Mouse (Mus musculus): ENCODE measurements around the gene Ss18l2. TPM values are rescaled to one million over a fixed set of nuclear protein-coding genes. Genes with fewer than 3 reads are reported as not detected.

Gene Ss18l2
- 10 to 100 TPM; 73.2 to 84.3 TPM for total RNA-seq (2021)

GRCm38 (mm10) chr9:121709898-121710583 lies at the start of gene Ss18l2:
TSS of gene Ss18l2 (plus strand) at chr9:121710329.
- peak; percentile 96 for DNase-seq

DNA sequence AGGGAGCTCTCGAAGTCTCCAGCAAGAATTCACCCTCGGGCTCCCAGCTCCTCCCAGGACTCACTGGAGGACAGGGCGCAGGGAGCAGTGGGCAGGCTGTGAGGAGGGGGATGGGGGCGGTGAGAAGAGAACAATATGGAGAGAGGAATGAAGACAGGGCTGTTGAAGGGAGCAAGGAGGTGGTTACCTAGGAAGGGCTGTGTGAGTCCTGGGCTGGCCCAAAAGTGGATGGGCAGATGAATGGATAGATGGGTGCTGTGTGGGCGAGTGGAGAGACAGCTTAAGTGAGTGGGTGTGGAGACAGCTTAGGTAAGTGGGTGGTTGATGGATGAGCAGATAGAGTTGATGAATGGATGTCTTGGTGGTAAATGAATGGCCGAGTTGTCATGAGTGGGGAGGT lies 46.7 kb upstream of the Ss18l2 start:
- DNase-seq = no peak

- DNase-seq = no peak
Measured at GRCm38 (mm10) chr9:121664104-121664503, 46.0 kb upstream of the Ss18l2 start.

DNA sequence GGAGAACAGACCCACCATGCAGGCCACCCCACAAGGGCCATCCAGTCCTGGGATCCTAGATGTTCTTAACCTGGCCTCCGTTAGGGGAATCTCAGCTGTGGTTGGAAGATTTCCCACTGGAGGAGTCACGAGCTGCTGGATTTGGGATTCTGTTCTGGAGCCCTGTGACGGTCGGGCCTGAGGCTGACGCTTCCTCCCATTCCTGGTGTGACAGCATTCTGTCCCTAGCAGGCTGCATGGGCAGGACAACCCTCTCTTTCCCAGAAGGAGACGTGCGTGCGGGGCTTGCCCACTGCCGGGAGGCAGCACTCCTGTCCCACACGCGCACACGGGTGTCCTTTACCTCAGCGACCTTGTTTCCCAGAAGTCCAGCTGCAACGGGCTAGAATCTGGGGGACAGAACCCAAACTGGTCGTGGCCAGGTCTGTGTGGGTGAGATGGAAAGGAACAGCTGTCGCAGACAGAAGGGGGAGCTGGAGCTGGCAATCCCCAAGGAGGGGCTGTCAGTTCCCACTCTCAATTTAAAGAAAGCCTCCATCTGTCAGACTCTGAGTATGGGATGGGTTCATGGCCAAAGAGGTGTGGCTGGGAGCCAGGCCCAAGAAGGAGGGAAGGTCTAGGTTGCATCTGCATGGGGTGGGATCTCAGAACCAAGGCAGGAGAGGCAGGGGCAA lies 43.0 kb upstream of the Ss18l2 start:
- no peak for DNase-seq

DNA sequence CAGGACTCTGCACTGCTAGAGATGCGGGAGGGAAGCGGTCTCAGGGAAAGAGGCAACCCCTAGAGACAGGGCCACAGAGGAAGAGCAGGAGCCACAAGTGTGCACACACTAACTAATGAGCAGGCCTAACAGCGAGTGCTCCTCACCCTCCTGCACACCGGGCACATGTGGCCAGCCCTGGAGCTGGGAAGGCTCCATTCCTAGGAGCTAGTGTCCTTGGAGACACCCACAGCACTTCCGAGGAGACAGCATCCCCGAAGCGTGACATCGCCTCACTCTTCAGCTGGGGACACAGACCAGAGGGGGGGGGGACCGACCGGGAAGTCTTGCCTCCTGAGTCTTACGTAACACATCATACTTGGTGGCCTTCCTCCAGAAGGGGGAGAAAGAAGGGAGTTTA lies 42.3 kb upstream of the Ss18l2 start:
- no peak for DNase-seq

- peak in 1 of 2 experiments; percentile 37 for DNase-seq
Measured at GRCm38 (mm10) chr9:121669348-121669791, 40.8 kb upstream of the Ss18l2 start.

DNA sequence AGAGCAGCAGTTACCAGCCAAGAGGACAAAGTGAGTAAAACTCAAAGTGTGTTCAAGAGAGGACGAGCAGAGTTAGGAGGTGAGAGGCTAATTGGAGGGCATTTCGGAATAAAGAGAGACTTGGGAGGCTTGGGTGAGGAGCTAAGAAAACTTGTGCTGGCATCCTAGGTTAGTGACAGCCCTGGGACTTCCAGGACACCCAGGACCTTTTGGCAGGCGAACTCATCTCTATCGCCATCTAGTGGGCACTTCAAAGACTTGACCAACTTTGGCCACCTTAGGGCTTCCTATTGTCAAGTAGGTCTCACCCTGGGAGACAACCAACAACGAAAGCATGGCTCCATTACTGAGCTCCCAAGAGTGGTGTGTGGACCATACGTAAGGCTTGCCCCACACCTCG lies 38.8 kb upstream of the Ss18l2 start:
- no peak for DNase-seq

DNA sequence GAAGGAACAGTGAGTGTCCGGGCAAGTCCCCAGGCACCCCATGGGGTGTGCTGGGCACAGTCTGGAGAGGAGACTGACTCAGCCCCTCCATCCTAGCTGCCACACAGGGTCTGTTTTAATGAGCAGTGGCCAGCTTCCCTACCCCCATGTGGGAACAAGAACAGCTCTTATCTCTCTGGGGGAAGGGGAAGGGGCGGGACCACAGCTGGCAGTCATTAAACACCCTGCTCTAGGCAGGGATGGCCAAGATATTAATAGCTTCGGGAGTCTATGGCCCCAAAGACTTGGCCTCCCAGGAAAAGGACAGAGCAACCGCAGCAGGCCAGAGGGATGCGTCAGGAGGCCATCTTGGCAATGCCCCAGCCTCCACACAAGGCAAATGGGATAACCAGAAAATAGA lies 37.8 kb upstream of the Ss18l2 start:
- no peak for DNase-seq

GRCm38 (mm10) chr9:121673716-121674115 lies 36.4 kb upstream of the Ss18l2 start:
- no peak for DNase-seq

GRCm38 (mm10) chr9:121675011-121675410 lies 35.1 kb upstream of the Ss18l2 start:
- DNase-seq = no peak

- no peak for DNase-seq
Measured at GRCm38 (mm10) chr9:121675556-121675955, 34.6 kb upstream of the Ss18l2 start.

- no peak for DNase-seq
Measured at GRCm38 (mm10) chr9:121677069-121677468, 33.1 kb upstream of the Ss18l2 start.

DNA sequence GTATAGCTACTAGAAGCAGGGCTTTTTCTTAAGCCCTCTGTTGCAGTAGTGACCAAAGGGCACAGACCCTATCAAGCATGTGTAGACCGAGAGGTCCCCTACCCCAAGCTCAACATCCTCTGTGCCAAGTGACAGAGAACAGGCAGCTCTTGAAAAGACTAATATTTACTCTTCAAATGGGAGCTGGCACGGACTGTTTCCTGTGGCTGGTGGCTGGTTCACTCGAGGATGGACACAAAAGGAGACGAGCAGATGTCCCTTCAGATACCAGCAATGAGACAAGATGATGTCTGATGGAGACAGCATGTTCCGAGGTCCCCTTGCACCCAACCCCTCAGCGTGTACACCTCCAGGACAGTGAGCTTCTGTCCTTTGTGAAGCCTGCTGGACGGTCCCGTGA lies 32.7 kb upstream of the Ss18l2 start:
- no peak for DNase-seq

DNA sequence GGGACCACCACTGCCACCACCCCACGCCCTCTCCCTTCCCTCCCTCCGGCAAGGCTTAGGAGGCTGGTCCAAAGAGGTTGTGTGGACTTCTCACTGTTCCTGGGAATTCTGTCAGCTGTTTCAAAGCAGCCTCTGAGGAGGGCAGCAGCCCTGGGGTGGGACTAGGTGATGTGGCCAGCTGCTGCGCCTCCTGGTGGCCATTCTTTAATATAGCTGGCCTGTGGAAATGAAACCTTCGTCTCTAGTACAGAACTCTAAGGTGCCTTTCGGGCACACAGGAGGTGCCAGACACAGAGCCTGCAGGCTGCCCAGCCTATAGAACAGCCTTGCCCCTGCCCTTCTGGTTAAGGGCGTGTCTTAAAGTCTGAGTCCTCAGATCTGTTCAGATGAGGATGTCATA lies 30.6 kb upstream of the Ss18l2 start:
- no peak for DNase-seq

DNA sequence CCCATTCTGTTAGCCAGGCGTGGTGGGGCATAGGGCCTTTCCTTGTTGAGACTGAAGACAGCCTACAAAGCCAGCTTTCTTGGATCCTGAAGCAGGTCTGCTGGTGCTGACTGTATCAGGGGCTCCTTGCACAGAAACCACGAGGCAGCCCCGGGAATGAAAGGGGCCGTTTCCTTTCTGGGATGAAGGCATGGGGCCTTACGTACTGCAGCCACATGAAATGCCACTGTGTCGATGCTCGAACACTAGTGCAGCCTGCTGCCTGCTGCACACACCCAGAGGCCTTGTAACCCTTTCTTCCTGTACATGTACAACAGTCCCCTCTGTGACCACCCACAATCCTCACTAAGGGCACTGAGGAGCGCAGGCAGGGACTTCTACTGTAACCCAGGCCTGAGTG lies 28.9 kb upstream of the Ss18l2 start:
- DNase-seq = no peak

DNA sequence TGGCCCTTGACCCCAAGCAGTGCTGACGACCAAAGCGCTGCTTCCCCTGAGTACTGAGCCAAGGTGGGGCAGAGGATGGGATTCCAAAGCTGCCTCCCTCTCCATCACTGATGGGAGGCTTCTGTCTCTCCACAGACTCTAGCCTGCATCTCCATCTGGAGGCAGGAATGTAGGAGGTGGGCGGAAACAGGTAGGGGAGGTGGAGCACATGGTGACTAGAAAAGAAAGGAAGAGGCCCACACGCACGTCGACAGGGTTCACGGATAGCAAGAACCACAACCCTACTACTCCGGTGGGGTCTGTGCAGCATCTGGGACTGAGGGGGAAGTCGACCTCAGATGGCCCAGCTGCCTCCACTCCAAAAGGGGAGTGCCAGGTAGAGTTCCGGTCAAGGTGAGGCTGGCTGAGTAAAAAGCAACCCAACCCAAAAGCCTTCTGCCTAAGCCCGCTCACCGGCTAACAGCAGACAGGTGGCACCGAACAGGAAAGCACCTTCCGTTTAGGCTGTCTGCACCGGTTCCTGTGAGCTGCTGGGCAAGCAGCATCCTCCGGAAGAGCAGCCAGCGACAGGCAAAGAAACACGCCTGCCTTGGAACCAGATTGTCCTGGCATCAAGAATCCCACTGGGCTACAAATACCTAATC lies 28.0 kb upstream of the Ss18l2 start:
- DNase-seq = no peak

DNA sequence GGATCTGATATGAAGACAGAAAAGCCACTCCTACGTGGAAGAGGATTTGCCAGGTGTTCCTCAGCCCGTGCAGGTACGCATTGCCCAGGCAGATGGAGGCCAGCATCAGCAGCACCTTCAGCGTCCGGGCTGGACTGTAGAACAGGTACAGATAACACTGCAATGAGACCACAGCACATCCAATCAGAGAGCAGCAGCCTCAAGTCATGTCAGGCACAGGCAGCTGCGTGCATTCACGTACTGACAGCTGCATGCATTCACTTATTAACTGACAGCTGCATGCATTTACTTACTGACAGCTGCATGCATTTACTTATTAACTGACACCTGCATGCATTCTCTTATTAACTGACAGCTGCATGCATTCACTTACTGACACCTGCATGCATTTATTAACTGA lies 25.4 kb upstream of the Ss18l2 start:
- no peak for DNase-seq

GRCm38 (mm10) chr9:121690200-121690651 lies 19.9 kb upstream of the Ss18l2 start:
- DNase-seq = peak; percentile 66 to 73

DNA sequence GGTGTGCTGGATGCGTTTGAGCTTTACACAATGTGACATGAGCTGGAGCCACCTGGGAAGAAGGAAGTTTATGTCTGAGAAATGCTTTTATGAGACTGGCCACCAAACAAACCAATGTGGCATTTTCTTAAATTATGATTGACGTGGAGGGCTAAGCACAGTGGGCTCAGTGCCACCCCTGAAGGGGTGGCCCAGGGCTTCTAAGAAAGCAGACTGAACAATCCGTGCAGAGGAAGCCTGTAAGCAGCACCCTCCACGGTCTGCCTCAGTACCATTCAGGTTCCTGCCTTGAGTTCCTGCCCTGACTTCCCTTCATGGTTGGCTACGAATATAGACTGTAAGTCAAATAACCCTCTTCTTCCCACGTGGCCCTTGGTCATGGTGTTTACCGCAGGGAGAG lies 19.4 kb upstream of the Ss18l2 start:
- DNase-seq = no peak

- no peak for DNase-seq
Measured at GRCm38 (mm10) chr9:121694736-121695135, 15.4 kb upstream of the Ss18l2 start.

DNA sequence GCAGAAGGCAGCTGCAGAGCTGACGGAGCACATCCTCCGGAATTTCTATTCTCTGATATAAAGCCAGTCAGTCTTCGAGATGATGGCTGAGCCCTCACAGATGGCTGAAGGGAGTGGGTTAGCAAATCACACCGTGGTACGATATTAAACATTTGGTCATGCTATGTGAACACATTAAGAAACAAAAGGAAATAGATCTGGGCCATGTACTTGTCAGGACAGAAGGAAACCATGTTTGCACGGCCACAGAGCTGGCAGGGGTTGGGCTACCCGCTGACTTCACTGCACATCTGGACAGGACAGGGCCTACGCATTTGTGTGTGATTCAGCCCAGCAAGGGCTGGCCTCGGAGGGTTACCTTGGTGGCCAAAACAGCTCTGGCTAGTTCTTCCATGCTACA lies 13.5 kb upstream of the Ss18l2 start:
- no peak for DNase-seq

DNA sequence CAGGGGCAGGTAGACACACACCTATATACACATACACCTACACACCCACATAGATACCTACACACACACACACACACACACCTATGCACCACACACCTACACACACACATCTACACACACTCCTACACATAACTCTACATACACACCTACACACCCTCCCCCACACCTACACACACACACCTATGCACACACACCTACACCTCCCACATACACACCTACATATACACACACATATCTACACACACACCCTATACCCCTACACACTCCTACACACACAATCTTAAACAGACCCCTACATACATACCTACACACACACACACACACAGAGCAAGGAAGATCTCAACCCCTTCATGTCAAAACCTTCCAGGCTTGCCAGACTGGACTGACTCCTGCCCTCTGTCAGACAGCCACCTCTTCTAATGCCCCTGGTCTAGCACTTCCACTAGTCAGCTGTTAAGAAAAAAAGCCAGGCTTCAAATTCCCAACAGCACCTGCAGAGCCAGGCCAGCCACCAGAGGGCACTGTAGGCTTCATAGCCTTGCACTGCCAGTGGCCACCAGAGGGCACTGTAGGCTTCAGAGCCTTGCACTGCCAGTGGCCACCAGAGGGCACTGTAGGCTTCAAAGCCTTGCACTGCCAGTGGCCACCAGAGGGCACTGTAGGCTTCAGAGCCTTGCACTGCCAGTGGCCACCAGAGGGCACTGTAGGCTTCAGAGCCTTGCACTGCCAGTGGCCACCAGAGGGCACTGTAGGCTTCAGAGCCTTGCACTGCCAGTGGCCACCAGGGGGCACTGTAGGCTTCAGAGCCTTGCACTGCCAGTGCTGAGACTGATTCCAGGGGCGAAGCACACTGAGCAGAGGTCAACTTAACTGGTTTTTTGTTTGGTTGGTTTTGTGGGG lies 12.7 kb upstream of the Ss18l2 start:
- DNase-seq = no peak

- DNase-seq = no peak
Measured at GRCm38 (mm10) chr9:121704261-121704645, 5.9 kb upstream of the Ss18l2 start.
